Comparison of ENCODE assay signal across 13 mouse cellular contexts in the genomic region with DNA sequence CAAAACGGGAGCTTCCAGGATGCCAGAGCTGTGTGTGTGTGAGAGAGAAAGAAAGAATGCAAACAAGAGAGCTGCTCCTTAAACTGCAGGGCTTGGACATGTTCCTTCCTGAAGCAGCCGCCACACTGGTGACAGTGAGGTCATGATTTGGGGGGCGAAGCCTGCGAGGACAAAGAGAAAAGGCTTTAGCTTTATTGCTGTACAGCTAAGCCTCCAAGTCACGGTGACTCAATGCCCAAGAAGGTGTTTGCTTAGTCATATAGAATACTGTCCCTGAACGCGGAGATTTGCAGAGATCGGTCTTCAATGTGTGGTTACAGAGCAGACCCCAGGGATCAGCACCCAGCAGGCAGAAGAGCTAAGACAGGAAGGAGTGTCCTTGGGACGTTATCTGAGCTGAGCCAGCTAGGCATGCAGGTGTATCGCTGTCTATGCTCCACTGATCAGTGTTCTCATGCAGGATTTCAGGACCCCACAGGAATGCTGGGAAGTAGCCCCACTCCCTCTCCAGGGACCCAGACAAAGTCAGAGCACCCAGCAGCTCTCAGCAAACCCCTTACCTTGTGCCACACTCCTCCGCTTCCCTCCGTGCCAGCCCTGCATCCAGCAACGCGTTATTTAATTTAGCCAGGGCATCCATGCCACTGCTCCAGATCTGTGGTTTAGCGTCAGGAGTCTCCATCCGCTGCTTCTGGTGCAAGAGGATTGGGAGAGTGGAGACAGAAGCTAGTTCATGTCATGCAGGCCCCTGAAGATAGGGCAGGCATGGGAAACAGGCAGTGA.
"Had no signal": no experiment of that assay in that cellular context is flagged by ENCODE, and none has a peak within 500 bp of the region (broad histone marks: within the 10 kb centered on the region; RNA-seq: fewer than 3 reads in every experiment).

No protein-coding gene starts in this region.

- H3K9me3 ChIP-seq: limb, embryonic 13.5 days; liver, embryonic 15.5 days had no signal

- DNase-seq: kidney, adult 18-20 months; kidney, postnatal 10 days; kidney, postnatal 4 days; left cerebral cortex, postnatal 4 days; lung, adult 2 months; lung, postnatal 36 days; right cerebral cortex, postnatal 14 days; thymus, postnatal 4 days had no signal

- H3K36me3 ChIP-seq: limb, embryonic 13.5 days; liver, embryonic 15.5 days had no signal

- H3K9ac ChIP-seq: limb, embryonic 13.5 days; liver, embryonic 15.5 days had no signal

- H3K4me1 ChIP-seq: limb, embryonic 13.5 days; liver, embryonic 15.5 days had no signal

- H3K4me3 ChIP-seq: layer of hippocampus, adult 2 months; limb, embryonic 13.5 days; liver, embryonic 15.5 days had no signal

- H3K27ac ChIP-seq: layer of hippocampus, adult 2 months; limb, embryonic 13.5 days; liver, embryonic 15.5 days had no signal

- H3K4me2 ChIP-seq: limb, embryonic 13.5 days; liver, embryonic 15.5 days had no signal

- ATAC-seq: inflammation-experienced regulatory T-cells, adult 6 months; lung, postnatal 0 days had no signal

- H3K27me3 ChIP-seq: liver, embryonic 15.5 days had no signal
